Mouse (Mus musculus): ENCODE results near the gene Map7d1.

DNA sequence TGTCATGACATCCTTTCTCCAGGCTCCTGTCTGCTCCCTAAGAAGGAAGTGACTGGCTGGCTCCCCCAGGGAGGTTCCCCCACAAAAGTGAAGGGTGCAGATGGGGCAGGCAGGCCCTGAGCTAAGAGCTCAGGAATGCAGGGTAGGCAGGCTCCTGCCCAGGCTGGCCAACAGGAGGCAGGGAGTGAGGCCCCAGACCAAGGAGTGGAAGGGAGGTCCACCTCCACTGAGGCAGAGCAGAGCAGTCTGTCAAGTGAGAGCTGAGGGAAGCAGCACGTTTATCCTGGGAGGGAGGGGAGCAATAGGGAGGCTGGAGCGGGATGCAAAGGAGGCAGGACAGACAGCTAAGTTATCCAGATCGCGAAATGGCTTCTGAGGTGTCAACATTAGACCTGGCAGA is 5.5 kb downstream of the Map7d1 start:
- TF ChIP-seq POLR2A (IDR thresholded peaks at IDR 0.05; ENCODE audit: low read depth, low read length) = no peak
- no peak for TF ChIP-seq CTCF (IDR thresholded peaks at IDR 0.05; ENCODE audit: extremely low read depth, insufficient read depth, insufficient read length, insufficient replicate concordance)
